Mouse (Mus musculus) megakaryocyte-erythroid progenitor cell, adult 5-6 weeks (primary cell): Measurements from ENCODE around the gene Tipin. TPM values are rescaled to one million over a fixed set of nuclear protein-coding genes. Genes with fewer than 3 reads are reported as not detected.

Experiments used
- ATAC-seq: replicated peaks from 2 replicates; pipeline ENCODE4 v1.8.0; 2016; ENCODE audit warnings: mild to moderate bottlenecking, inconsistent platforms; ENCODE audit not compliant: severe bottlenecking, poor library complexity, low FRiP score, low TSS enrichment
- total RNA-seq, 2 experiments: library from RNA; stranded (forward) in 1 of 2; stranded (reverse) in 1 of 2; fragments of 200-1000, 215-1000 nt in 1 of 2; fragments of >200 nt in 1 of 2; fragmentation: Nextera tagmentation in 1 of 2; gene quantifications; 2 replicates each; pipeline ENCODE4 v1.2.3; 2014 to 2017

Gene Tipin
- total RNA-seq (2014; fragmentation: Nextera tagmentation) (229 and 292 TPM in 2 replicates), total RNA-seq (2017) (334 and 389 TPM in 2 replicates)

DNA sequence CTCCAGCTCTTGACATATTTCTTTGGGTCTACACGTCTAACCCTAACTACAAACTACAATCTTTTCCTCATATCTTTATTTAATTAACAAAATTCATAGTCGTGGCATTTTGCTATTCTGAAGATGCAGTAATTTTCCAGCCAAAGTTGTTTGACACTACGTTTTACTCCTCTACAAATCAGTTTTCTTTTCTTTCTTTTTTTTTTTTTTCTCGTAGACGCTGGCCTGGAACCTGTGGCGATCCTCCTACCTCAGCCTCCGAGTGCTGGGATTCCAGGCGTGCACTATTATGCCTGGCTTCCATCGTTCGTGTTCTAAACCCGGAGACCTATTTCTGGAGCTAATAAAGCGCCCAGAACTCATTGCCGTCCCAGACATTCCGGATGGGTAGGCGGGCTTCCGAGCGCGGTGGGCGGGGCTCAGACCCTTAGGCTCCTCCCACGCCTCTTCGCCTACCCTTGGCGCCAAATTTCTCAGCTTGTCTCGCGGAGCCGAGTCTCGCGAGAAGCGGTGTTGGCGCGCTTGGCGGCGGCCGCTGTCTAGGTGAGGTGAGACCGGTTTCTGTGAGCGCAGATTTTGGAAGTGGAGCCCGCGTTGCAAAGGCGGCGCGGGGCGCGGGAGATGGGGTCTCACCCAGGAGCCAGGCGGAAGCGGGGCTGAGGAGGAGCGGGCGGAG is at the start of gene Tipin:
TSS of gene Tipin (plus strand) at position 477 of the 676 bp plus-strand sequence.
- peak; percentile 96 for ATAC-seq

DNA sequence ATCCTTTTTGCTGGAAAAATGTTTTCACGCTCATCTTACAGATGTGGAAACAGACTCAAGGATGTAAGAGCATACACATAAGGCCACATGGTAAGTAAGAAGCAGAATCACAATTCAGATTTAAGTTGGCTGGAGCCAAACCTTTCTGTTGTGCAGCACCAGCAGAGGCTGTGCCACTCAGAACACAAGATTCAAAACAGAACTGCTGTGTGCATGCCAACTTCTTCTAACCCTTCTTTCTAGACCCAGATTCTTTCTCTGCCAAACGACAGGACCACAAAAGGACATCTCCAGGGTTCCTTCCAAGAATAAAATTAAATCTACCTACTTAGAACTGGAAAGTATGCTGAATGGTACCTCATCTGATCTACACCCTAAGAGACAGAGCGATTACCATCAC is 49.7 kb upstream of the Tipin start:
- ATAC-seq: no peak

DNA sequence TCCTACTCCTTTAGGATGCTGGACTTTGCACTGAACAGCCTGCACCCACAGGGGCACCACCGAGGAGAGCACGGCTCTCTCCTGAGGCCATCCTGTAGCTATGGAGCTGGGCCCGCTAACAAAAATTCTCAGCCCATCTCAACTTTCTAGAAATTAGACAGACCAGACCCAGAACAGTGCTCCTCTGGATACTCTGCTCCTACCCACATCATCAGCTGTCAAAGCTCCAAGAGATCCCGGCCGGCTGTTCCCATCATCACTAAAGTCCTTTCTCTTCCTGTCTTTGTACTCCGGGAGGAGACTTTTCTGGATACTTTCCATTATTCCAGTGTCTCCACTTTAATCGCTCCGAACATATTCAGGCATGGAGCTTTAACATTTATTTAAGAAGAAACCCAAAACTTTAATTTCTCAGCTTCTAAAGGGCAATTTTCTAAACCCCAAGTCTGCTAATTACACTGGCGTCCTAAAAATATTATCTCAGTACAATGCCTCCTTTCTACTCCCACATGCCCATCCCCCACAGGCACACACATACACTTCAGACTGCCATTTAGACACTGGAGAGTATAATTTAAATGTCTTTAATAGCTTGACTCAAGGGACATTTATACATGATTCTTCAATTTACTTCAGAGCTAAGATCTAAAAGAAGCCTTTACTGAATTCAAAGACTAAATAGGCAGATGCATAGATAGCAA is 49.0 kb upstream of the Tipin start:
- no peak for ATAC-seq

DNA sequence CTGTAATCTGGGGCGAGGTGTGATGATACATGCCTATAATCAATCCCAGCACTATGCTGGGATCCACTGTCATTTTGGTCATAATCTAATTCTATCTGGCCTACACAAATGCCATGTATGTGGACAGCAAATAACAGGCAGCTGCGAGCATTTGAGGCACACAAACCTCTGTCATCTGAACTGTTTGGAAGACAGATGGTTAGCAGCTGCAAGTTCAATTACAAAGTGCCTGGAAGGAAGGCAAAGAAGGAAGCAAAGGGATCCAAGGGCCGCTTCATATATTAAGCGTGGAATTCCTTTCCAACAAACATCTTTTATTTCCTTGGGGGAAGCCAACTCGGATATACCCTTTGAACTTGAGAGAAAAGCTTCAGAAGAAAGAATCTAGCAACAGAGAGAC is 47.7 kb upstream of the Tipin start:
- no peak for ATAC-seq

DNA sequence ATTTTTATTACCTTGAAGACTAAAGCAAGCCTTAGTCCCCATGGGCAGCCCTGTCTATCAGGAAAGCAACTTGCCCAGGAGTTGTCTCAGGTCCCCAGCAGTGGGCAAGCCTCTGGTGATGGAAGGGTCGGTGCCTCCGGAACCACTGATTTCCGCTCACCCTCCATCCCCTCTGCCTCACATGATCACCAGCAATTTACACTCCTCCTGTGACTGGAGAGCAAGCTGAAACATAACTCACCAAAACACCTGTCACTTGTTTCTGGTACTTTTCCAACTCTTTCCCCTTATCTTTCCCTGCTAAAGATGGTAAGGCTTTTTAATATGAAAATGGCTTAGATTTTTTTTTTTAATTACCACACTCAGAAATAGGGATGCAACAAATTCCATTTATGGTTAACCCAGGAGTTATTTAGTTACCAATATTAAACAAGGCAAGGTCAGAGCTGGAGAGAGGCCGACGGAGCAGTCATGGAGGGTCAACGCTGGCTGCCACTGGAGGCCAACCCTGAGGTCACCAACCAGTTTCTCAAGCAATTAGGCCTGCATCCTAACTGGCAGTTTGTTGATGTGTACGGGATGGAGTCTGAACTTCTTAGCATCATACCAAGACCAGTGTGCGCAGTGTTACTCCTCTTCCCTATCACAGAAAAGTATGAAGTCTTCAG is 46.5 kb upstream of the Tipin start, which contains the start of gene Uchl4:
TSS of gene Uchl4 (plus strand) at position 434 of the 668 bp plus-strand sequence.
- ATAC-seq: no peak

DNA sequence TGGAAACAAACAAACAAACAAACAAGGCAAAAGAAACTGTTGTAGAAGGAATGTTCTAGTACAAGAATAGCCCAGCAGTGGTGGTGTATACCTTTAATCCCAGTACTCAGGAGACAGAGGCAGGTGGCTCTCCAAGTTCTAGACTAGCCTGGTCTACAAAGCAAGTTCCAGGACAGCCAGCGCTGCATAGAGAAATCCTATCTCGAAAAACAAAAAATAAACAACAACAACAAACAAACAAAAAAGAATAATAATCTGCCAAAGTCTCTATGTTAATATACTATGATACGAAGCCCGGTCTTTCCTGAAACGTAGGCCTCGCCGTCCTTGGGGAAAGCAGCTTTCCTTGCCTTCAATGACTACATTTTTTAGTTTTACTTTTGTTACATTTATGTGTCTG is 45.3 kb upstream of the Tipin start:
- ATAC-seq: no peak

DNA sequence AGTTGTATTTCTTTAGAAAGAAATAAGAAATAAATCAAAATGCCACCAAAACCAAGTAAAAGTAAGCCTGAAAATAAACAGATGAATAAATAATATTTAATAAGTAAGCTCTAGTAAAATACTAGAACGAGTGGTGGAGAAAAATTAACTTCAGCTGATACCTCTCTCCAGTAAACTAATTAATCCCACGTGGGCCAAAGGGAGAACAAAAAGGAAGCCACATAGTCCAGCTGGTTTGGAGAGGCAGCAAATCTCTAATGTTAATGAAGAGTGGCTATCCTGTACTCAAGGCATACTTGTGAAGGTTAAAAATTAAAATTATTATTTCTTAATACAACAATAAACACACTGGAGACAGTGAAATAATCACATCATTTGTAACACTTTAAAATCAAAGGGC is 41.3 kb upstream of the Tipin start:
- no peak for ATAC-seq

DNA sequence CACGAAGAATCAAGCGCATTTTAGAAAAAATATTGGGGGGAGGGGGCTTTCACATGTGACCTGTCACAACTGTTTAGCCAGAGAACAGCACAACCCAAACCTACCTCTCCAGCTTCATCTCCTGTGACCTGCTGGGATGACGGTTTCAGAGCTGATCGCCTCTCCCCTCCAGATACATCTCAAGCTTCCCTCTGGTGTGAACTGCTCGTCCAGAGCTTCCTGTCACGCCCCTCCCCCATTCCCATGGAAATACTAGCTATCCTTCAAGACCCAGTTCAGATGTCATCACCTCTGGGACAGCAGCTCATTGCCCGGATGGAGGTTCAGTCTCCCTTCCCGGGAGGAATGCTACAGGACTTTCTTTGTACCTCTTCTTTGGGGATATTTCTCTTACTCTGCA is 40.7 kb upstream of the Tipin start:
- ATAC-seq: no peak

DNA sequence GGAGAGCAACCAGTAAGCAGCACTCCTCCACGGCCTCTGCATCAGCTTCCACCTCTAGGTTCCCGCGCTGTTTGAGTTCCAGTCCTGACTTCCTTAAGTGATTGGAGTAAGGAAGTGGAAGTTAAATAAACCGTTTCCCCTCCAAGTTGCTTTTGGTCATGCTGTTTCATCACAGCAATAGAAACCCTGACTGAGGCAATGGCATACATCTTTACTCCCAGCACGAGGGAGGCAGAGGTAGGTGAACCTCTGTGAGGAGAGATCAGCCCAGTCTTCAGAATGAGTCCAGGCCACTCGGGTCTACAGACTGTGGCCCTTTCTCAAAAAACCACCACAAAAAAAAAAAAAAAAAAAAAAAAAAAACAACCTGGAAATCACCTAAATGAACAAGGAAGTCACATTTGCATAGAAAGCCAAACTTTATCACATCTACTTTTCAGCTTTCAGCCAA is 39.0 kb upstream of the Tipin start:
- no peak for ATAC-seq

DNA sequence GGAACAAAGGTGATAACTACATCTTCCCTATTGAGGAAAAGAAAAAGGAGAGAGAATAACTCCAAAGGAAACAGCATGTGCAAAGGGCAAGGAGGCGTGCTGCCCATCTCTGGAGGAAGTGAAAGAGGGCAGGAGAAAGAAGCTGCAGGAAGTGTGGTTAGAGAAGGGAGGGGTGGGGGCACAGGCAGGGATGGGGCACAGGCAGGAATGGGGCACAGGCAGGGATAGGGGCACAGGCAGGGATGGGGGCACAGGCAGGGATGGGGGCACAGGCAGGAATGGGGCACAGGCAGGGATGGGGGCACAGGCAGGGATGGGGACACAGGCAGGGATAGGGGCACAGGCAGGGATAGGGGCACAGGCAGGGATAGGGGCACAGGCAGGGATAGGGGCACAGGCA is 32.0 kb upstream of the Tipin start:
- no peak for ATAC-seq

DNA sequence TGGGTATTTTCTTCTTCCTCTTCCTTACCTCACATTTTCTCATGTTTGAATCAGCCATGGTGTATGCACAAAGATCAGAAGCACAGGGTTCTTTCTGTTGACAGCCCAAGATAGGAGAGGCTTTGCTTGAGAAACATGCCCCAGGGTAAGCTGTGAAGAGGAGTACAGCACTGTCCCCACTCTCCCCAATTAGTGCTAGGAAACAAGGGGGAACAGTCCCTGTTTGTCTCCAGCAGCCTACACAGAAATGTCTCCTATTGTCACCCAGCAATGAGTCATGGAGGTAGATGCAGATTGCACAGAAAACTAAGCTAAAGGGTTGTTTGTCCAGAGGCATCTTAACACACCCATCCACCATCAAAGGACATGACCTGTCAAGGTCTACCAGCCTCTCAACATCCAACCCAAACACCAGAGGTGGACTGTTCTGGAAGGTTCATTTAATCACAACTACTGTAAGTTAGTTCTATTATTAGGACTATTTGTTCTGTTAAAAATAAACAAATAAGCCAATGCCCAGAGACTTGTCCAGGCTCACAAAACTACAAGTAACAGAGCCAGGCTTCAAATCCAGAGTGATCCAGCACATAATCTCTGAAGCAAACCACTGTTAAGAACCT is 31.2 kb upstream of the Tipin start:
- ATAC-seq: no peak

DNA sequence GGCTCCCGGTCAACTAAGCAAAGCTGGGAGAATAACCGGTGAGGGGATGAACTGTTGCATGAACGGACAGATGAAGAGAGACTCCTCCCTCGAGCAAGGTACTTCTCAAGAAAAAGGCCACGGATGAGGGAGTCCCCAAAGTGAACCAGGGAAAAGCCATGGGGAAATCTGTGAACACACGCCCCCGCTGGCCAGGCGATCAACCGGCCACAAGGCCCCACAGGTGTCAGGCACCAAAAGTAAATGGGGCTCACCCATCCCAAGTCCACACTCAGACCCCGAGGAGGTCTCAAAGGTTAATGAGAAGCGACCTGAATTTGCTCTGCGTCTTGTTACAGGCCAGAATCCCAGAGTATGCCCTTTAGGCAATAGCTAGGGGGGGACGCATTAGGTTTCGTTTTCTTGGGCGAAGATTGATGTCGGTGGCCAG is 28.8 kb upstream of the Tipin start:
- no peak for ATAC-seq

DNA sequence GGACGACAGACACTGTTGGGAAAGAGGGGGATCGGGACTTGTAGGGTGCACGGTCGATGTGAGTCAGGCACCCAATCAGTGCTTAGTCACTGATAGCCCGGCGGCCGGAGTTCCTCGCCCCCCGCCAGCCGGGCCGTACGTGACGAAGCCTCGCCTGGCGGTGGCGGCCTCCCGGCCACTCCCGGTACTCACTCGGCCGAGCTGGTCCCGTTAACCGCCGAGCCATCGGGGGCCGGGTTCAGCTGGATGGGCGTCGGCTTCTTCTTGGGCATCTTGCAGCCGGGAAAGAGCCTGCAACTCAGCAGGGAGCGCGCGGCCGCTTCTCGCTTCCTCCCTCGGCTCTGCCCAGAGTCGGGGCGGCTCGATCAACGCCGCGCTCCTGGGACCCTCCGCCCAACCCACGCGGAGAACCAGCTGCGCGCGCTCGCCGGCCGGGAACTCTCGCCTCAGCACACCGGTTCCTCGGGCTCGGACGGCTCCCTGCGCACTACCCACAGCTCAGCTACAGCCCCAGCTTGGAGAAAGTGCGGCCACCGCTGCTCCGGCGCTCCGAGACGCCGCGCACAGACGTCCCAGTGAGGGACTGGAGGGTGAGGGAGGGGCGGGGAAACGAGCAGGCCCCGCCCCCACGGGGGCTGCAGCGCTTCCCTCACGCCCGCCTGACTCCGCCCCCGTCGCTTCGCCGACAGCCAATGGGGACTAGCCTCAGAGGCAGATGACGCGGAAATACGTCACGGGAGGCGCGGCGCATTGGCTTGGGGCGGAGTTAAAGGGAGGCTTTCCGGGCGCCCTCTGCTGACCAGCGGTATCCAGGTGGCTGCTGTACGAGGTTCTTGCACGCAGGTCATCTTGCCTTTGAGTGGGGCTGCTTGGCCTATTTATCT is 28.1 kb upstream of the Tipin start, which contains the start of gene Map2k1:
TSS of gene Map2k1 (minus strand) at position 611 of the 884 bp plus-strand sequence.
- ATAC-seq: peak; percentile 98

DNA sequence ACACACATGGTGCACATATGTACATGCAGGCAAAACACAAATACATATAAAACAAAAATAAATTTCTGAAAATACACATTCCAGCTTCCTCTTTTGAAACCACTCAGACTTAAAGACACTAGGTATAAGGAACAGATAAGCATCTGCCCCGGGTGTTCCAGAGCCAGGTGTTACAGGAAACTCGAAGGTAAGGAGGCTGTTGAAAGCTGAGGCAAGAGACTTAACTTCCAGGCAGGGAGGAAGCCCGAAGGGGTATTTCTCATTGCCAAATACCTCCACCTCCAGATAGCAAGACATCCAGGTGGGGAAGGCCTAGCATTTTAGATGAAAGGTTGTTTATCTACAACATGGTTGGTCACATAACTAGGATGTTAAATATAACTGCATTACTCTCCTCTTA is 26.0 kb upstream of the Tipin start:
- no peak for ATAC-seq

DNA sequence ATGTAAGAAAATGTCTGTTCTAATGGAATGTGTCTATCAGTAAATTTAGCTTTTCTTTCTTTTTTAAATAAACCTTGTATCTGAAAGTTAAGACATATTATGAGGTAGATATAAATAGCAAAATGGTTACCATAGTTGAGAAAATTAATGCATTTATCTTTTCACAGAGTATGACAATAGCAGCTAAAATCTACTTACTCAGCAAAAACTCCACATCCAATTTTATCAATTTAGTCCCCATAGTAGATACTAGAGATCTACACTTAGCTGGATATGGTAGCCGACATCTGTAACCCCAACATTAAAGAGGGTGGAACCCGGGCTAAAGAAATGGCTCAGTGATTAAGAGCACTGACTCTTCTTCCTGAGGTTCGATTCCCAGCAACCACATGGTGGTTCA is 25.2 kb upstream of the Tipin start:
- no peak for ATAC-seq

DNA sequence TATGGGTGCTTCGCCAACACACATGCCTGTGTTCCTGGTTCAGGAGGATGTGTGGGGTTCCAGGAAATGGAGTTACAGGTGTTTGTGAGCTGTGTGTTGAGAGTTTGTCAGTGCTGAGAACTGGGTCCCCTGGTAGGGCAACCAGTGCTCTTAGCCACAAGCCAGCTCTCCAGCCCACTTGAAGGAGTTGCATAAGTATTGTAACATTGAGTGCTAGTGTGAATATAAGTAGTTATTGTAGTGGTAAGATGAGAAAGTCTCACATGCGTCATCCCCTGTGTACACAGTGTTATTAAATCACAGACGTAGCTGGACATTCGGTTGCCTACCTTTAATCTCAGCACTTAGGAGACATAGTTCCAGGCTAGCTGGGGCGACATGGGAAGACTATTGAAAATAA is 21.5 kb upstream of the Tipin start:
- ATAC-seq: no peak

DNA sequence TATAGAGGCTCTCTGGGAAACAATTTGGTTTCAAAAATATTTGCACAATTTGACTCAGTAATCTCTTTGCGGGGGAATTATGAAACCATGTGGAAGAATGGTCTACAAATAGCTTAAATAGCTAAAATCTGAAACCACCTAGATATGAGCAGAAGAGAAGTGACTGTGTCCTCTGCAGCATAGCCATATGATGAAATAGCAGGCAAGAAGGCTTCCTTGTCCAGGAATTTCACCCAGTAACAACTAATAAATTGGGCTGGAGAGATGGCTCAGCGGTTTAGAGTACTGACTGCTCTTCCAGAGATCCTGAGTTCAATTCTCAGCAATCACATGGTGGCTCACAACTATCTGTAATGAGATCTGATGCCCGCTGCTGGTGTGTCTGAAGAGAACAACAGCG is 20.4 kb upstream of the Tipin start:
- no peak for ATAC-seq

DNA sequence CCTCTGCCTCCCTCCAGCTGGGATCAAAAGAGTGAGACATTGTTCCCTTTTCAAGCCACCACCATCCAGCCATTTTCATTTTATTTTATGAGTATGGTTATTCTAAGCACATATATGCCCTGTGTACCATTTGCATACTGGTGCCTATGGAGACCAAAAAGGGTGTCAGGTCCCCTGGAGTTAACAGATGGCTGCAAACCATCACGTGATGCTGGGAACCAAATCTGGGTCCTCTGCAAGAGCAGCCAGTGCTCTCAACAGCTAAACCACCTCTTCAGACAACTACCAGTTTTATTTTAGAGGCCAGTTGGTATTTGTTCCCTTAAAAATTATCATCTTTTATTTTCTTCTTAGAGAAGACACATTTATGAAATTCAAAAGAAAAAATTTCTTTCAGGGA is 16.6 kb upstream of the Tipin start:
- ATAC-seq: no peak

DNA sequence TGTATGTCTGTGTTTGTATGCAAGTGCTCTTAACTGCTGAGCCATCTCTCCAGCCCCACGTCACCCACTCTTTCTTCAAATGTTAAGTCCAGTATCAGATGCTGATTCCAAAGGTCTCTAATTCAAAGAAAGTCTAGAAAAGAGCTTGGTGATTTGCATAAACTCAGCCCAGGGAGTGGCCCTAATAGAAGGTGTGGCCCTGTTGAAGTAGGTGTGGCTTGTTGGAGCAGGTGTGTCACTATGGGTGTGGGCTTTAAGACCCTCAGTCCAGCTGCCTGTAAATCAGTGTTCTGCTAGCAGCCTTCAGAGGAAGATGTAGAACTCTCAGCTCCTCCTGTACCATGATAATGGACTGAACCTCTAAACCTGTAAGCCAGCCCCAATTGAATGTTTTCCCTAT is 14.2 kb upstream of the Tipin start:
- no peak for ATAC-seq
